Mouse (Mus musculus): Measurements from ENCODE around the gene Ambra1. TPM values are rescaled to one million over a fixed set of nuclear protein-coding genes. Genes with fewer than 3 reads are reported as not detected.

The Ambra1 gene
- total RNA-seq, 2 experiments from 2014 or later = 28.0 to 35.6 TPM

DNA sequence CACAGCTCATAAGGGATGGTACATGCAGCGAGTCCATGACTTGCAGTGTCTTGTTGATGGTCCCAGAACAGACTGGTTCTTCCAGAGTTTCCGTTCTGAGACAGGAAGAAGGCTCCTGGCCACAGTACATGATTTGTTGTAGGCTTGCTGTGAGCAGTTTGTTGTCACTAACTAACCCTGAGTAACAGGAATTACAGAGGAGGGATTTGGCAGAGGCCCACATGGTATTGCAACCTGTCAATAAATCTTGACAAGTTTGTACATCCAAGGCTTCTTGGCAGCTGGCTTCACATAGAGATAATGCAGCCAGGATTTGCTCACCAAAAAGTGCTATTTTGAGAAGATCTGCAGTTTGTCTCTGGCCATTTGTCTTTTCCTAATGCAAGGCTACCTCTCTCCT lies 176.2 kb downstream of the Ambra1 start:
- no peak for ATAC-seq (replicated peaks; ENCODE audit: low FRiP score, low TSS enrichment, poor library complexity, severe bottlenecking)

DNA sequence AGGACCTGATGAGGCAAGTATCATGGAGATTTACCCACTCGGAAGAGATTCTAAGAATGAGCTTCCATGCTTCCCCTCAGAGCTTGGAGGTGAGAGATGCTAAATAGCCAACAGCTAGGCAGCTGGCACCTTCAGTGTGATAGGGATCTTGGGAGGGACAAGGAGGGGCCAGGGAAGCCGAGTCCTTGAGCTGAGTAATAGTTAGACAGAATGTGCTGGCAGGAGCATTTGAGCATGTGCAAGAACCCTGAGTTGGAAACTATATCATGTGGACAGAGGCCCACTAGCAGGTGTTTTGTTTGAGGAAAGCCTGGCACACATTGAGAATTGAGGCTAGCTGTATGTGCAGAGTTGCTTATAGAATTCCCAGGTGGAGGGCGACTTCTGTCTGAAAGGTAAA lies 182.7 kb downstream of the Ambra1 start:
- no peak for ATAC-seq (replicated peaks; ENCODE audit: low FRiP score, low TSS enrichment, poor library complexity, severe bottlenecking)

DNA sequence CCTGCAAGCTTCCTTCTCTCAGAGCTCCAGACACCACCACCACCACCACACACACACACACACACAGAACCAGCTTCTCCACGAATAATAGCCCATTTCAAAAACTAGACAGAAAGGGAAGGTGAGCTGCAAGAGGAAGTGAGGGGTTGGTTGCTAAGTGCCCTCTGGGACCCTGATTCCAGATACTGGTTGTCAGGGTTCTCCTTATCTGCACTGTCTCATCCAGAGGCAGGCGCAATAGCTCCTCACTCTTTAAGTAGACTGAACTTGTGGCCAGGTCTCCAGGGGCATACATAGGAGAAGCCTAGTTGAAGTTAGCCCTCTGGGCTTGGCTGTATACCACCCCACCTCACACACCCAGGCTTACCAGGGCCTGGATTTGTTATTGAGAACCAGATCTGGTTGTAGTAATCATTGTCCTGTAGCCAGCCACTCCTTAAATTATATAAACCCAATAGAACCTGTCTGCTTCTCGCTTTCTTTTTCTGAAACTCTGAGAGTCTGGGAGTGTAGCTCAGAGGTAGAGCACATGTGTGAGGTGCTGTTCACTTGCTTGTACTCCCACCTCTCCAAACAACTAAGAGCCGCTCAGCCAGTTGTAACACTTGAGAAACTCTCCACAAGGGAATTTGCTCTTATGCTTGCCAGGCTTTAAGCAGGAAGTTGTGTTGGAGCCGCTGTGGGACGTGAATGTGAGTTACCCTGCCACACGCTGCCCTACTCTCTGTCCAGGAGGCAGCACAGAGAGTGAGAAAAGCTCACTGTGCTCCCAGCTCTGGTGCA lies 183.6 kb downstream of the Ambra1 start:
- 0 out of 2 replicates have a peak, but pooled peaks have one; percentile 20 for ATAC-seq (replicated peaks; ENCODE audit: low FRiP score, low TSS enrichment, poor library complexity, severe bottlenecking)

DNA sequence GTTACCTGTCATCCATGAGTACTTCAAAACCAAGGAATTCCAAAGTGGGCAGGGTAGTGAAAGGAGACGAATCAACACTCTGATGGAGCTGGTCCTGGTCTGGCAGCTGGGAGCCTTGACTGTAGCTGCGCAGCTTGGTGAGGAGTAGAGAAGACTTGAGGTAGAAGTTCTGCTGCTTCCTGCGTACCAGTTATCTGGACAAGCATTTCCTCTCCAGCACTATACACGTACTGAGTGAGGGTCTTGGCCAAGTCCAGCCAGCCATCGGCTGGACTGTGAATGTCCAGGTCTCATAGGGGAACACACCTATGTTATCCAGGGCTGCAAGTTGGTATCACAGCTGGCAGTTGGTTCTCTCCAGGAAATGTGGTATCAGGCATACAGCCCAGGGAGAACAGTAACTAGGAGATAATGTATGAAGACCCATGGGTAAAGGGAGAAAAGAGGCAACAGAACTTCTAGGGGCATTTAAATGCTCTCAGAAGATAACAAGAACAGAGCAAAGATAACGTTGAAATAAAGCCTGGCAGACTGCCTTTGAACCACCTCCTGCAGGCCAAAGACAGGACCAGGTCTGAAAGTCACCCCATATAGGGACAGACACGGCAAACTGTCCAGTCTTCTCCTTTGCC lies 186.5 kb downstream of the Ambra1 start:
- peak; percentile 64 for ATAC-seq (replicated peaks; ENCODE audit: low FRiP score, low TSS enrichment, poor library complexity, severe bottlenecking)

DNA sequence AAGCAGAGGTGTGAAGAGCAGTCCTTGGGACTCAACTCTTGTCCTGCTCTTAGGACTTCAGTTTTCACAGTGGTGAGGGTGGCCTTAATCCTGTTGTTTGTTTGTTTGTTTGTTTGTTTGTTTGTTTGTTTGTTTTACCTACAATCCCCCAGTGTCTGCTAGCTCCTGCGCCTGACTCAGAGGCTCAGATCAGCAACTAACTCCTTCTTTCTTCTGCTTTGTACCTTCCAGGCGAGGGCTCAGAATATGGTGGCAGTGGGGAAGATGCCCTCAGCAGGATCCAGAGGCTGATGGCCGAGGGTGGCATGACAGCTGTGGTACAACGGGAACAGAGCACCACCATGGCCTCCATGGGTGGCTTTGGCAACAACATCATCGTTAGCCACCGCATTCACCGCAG lies 187.2 kb downstream of the Ambra1 start:
- ATAC-seq (replicated peaks; ENCODE audit: low FRiP score, low TSS enrichment, poor library complexity, severe bottlenecking) = no peak

DNA sequence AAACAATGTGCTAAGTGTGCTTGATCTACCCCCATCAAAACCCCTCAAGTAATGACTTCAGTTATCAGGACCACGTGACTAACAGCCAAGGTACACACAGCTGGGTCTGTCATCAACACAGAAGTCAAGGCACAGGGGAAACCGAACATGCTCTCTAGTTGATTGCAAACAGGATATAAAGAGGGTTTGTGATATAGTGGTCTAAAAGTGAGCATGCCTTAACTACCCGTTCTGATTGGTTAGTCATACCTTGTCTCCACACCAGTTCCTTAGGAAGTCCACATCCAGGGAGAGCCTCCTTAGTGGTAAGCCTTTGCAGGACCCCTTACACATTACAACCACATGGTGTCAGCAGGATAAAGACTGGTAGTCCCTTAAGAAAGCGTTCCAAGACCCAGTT lies 190.2 kb downstream of the Ambra1 start:
- no peak for ATAC-seq (replicated peaks; ENCODE audit: low FRiP score, low TSS enrichment, poor library complexity, severe bottlenecking)

DNA sequence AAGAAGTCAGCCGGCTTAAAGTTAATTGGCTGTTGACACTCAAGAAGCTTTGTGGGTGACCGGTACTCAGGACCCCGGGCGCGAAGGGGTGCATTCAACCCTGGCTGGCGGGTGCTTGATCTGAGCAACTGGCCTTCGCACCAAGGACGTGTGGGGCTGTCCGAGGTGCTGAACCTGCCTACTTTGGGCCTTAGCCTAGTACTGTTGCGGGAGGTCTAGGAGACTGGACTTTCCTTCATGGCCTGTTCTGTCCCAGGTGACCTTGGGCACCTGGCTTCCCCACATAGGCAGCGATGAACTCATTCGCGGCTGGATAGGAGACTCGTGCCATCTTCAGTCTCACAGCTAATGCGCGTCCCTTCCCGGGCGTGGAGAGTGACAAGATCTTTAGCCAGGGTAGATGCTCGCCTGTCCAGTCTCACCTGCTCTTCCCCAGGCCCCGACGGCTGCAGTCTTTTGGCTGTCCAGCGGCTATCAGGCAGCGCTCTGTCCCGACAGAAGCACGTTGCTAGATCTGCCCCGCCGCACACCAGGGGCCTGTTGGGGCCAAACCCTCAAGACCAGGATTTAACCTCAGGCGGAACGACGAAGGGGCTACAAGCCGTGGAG lies 191.4 kb downstream of the Ambra1 start:
- ATAC-seq (replicated peaks; ENCODE audit: low FRiP score, low TSS enrichment, poor library complexity, severe bottlenecking) = peak; percentile 41

DNA sequence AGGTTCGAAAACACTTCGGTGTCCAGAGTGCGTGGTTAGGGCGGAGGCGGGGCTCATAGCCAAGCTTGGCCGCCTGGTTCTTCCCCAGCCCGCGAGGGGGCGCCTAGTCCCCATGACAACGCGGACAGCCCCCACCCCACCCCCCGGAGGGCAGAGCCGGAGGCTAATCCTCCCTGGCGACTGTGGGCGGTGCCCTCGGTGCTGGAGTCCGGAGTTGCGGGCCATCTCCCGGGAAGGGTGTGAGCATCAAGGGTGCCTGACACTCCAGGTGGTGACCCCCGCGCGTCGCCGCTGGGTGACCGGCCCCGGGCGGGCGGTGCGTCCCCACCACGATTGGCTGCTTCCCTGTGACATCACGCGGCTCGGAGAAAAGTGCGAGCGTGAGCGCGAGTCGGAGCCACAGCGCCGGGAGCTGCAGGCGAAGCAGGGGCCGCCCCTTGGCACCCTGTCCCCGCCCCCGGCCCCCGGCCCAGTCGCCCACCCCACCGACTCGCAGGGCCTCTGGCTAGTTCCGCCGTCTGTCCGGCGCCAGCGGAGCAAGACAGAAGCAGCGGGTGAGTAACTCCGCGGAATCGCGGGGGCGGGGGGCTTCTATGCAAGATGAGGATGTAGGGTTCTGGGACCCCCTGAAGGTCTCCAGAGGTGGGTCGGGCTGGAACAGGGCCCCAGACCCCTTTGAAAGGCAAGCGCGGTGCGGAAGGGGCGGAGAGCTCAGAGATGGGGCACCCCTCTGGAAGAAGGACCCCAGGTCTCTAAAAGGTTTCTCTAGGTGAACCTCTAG lies 192.0 kb downstream of the Ambra1 start:
- ATAC-seq (replicated peaks; ENCODE audit: low FRiP score, low TSS enrichment, poor library complexity, severe bottlenecking) = no peak

DNA sequence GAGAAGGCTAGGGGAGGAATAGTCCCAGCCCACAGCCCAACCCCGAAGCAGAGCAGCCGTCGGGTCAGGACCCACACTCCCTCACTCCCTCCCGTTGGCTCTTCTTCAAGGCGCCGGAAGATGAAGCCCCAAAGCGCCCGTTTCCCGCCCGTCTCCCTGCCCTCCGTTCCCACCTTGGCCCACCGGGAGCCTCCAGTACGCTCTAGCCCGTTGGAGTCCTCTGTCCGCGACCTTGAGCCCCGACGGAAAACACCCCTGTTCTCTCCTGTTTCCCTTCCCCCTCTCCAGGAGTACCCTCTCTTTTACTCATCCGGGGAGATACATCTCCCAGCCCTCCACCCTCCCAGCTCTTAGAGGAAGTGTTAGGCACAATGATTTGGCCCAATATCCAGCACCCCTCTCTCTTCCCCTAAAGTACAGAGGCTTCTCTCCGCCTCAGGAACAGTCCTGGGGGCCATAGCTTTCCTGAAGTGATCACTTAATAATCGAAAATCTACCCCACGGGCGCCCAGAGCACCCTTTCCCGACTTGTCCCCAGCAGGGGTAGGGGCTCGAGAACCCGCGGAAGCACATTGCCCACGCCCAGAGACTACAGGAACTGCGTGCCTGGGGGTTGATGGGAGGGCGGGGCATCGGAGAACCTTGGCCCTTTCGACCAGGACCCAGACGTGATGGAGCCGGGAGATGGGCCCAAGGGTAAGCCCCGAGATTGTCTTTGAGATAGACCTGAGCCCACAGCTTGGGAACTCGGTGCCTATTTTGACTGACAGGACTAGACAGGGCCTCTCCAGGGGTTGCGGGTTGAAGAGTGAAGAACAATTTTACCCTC lies 192.9 kb downstream of the Ambra1 start:
- no peak for ATAC-seq (replicated peaks; ENCODE audit: low FRiP score, low TSS enrichment, poor library complexity, severe bottlenecking)

DNA sequence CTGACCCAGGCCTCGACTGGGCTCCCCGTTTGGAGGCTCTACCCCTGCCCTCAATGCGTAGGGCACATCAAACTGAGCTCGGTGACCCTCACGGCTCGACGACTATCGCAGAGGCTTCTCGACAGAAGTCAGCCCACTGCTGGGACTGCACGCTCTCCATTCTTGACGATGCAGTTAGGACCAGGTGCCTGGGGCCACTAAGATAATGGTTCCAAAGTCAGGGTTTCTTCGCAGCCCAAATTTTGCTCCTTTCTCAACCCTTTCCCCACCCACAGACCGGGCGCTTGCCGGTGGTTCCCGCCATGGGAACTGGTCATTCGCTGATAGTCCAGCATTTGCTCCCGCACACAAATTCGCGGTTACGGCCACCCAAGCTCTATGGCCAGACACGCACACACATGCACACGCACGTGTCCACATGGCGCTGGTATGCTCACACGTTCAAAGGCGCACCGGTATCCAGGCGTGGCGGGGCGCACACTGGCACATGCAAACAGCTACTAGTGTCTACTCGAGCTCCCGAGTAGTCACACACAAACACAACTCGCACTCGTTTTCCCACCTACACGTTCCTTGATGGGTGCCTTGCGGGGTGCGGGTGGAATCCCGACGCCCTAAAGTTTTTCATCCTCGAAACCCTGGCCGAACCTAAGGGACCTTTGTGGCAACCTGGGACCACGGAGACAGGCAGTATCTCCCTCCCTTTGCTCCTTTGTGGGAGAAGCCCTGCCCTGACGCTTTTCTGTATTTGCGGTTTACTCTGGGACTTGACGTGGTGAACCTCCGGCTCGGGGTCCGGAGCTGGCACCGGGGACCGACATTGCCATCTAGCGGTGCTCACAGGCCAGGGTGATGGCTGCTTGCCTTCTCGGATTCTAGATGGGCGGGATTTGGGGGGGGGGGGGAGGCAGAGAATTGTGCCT lies 193.7 kb downstream of the Ambra1 start:
- ATAC-seq (replicated peaks; ENCODE audit: low FRiP score, low TSS enrichment, poor library complexity, severe bottlenecking) = peak; percentile 41

DNA sequence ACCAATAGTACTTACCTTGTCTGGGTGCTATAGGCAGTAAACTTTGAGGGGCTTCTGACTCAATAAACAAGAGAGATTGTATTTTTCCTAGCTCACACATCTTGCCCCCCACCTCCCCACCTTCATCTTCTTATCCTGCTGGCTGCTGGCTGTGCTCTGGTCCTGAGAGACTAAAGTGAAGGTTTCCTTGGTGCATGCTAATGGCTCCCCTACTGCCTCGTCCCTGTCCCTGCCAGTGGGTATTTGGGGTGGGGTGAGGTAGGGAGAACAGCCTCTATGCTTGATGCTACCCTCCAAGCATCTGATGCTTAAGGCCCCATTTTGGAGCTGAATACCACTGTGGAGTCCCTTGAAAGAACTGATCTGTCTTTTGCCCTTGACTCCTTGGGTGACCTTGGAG lies 194.8 kb downstream of the Ambra1 start:
- no peak for ATAC-seq (replicated peaks; ENCODE audit: low FRiP score, low TSS enrichment, poor library complexity, severe bottlenecking)

DNA sequence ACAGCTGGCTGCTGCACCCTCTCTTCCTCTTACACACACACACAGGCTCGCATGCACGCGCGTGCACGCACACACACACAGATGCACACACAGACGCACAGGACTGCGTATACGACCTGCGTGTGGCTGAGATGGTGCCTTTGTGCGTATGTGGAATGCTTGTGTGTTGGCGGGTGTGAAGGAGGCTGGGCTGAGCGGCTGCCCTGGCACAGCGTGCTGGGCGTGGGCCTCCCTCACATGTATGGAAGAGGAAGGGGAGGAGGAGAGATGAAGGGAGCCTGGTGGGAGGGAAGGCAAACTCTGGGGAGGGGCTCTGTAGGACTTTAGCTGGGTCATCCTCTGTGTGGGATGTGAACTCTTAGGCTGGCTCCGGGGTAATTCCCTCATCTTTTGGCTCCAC lies 195.5 kb downstream of the Ambra1 start:
- ATAC-seq (replicated peaks; ENCODE audit: low FRiP score, low TSS enrichment, poor library complexity, severe bottlenecking) = no peak

DNA sequence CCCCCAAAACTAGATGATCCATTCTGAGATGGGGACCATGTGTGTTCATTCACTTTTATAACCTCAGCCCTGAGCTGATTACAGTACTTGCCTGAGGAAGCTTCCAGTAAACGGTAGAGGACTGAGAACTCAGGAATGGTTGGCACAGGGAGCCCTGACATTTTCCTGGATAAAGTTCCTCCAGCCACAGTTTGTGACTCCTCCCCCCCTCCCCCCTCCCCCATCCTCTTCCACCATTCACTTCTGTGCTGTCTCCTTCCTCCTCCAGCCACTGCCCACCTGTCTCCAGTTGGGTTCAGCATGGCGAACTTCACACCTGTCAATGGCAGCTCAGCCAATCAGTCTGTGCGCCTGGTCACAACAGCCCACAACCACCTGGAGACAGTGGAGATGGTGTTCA lies 197.0 kb downstream of the Ambra1 start, which contains the start of gene Chrm4:
Gene Chrm4, plus strand, starts transcription at position 301 of the 400 bp plus-strand sequence.
- no peak for ATAC-seq (replicated peaks; ENCODE audit: low FRiP score, low TSS enrichment, poor library complexity, severe bottlenecking)

DNA sequence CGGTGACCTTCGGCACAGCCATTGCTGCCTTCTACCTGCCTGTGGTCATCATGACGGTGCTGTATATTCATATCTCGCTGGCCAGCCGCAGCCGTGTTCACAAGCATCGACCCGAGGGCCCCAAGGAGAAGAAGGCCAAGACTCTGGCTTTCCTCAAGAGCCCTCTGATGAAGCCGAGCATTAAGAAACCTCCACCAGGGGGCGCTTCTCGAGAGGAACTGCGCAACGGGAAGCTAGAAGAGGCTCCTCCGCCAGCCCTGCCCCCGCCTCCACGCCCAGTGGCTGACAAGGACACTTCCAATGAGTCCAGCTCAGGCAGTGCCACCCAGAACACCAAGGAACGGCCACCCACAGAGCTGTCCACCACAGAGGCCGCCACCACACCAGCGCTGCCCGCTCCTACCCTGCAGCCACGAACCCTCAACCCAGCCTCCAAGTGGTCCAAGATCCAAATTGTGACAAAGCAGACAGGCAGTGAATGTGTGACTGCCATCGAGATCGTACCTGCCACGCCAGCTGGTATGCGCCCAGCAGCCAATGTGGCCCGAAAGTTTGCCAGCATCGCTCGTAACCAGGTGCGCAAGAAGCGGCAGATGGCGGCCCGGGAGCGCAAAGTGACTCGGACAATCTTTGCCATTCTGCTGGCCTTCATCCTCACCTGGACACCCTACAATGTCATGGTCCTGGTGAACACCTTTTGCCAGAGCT lies 198.0 kb downstream of the Ambra1 start:
- ATAC-seq (replicated peaks; ENCODE audit: low FRiP score, low TSS enrichment, poor library complexity, severe bottlenecking) = peak; percentile 20

DNA sequence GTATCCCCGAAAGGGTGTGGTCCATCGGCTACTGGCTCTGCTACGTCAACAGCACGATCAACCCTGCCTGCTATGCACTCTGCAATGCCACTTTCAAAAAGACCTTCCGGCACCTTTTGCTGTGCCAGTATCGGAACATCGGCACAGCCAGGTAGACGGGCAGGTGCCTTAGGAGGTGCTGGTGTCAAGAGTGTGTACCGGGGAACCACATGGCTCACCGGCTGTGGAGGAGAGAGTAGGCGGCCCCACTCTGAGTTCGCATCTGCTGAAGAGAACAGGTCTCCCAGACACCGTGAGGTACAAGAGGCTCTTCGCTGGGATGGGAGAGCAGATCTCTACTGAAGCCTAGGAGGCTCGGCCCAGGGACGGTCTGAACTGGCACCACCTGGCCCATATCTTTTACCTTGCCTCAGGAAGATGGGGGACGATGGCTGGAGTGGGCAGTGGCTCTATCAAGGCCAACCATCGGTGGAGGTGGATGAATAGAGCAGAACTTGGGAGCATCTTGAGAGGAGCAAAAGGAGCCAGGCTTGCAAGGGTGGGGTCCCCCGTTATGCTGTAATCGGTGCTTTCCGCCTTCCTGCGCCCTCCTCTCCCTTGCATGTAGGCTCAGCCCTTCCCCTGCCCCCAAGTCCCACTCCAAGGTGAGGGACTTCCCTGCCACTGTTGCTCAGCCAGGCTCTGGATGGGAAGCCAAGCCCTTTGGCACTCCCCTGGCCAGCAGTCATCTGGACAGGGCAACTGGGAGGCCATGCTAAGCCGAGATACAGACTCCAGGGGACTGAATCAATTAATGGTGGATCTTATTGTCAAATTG lies 198.8 kb downstream of the Ambra1 start:
- no peak for ATAC-seq (replicated peaks; ENCODE audit: low FRiP score, low TSS enrichment, poor library complexity, severe bottlenecking)

DNA sequence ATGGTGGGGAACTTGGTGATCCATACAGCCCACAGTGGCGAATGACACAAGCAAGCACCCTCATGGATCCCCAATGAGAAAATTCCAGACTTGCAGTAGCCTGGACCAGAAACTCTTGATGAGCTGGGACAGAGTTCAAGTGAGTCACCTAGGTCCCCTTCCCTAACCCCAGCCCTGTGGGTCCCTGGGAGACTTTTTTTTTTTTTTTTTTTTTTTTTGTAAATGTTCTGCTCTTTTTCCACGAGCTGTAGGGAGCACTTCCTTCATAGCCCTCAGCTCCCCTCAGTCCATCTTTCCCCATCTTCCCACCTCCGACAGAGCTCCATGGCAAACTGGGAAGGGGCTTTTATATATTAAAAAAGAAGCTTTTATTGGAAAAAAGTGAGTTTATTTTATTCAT lies 199.5 kb downstream of the Ambra1 start:
- no peak for ATAC-seq (replicated peaks; ENCODE audit: low FRiP score, low TSS enrichment, poor library complexity, severe bottlenecking)

DNA sequence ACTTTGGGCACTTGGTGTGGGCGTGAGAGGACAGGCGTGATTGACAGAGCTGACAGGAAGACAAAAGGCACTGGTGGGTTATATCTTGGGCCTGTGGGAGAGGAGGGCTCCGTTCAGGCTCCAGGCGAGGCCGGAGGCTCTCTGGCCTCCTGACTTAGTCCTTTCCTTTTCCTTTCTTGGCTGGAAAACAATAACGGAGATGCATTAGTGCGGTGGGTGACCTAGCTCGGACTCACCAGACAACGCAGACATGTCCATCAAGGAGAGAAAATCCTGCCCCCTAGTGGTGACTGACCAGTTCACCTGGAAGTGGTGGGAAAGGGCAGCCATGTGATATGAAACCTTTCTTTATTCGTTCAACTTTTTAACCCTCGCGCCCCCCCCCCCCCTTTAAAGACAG lies 200.0 kb downstream of the Ambra1 start:
- no peak for ATAC-seq (replicated peaks; ENCODE audit: low FRiP score, low TSS enrichment, poor library complexity, severe bottlenecking)
